ENCODE assay signal across 9 mouse cellular contexts in the genomic region with DNA sequence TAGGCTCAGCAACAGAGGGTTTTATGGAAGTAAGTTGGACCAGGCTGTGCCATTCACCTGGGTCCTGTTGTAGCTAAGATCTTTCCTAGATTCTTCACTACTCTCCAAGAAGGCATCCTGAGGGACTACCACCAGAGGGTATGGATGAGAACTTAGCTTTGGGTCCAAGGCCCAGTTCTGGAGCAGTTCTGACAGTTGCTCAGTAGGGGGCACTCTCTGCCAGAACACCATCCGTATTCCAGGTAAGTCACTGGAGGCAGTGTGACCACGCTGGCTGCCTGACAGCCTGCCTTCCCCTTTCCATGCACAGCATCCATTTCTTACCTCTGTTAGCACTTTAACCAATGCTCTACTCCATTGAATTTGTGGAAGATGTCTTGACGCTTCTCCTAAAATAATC.
A peak's percentile ranks its signal among the peaks of the same experiment; 100 is the strongest.
DNase-seq lines count a peak whose midpoint lies in the region; ATAC-seq and TF ChIP-seq lines count a peak whose summit lies in the region.
"Had no signal": no experiment of that assay in that cellular context is flagged by ENCODE, and none has a peak within 500 bp of the region (broad histone marks: within the 10 kb centered on the region; RNA-seq: fewer than 3 reads in every experiment).

No protein-coding gene starts in this region.

- no peaks in the 10 kb centered on the region for H3K4me1 ChIP-seq in hindbrain, embryonic 10.5 days (replicated peaks)
- H3K4me1 ChIP-seq in hindbrain, embryonic 13.5 days (replicated peaks): no peaks in the 10 kb centered on the region
- no peaks in the 10 kb centered on the region for H3K4me1 ChIP-seq in forebrain, postnatal 0 days (ENCODE audit: insufficient read depth)
- H3K4me1 ChIP-seq in intestine, postnatal 0 days (replicated peaks; ENCODE audit: control insufficient read depth, insufficient read depth, low read length): no peaks in the 10 kb centered on the region
- H3K4me1 ChIP-seq in stomach, embryonic 16.5 days (ENCODE audit: control insufficient read depth, insufficient read depth, low read length): no peaks in the 10 kb centered on the region
- H3K4me1 ChIP-seq: megakaryocyte, embryonic 14.5 days had no signal

- no peak overlapping the region for H3K4me2 ChIP-seq in hindbrain, embryonic 13.5 days
- H3K4me2 ChIP-seq in forebrain, postnatal 0 days (ENCODE audit: low read depth): no peak overlapping the region
- no peak overlapping the region for H3K4me2 ChIP-seq in intestine, postnatal 0 days (replicated peaks; ENCODE audit: low read depth)
- H3K4me2 ChIP-seq in stomach, embryonic 16.5 days (ENCODE audit: low read depth, low read length): no peak overlapping the region

- no peak for ATAC-seq in hindbrain, embryonic 13.5 days (ENCODE audit: low FRiP score)
- ATAC-seq in forebrain, postnatal 0 days: peak; percentile 40; the same call in 1 of the 2 replicates
- ATAC-seq in intestine, postnatal 0 days: peak; percentile 66
- ATAC-seq in stomach, embryonic 16.5 days (ENCODE audit: insufficient read depth, low FRiP score): peak; percentile 44; the same call in 1 of the 2 replicates

- peak; percentile 73 for TF ChIP-seq CTCF in forebrain, postnatal 0 days (IDR thresholded peaks at IDR 0.05; ENCODE audit: low read depth)
- TF ChIP-seq CTCF in intestine, postnatal 0 days (IDR thresholded peaks at IDR 0.05; ENCODE audit: low read depth): peak; percentile 96

- no peak overlapping the region for H3K27ac ChIP-seq in hindbrain, embryonic 10.5 days
- H3K27ac ChIP-seq in hindbrain, embryonic 13.5 days: no peak overlapping the region
- H3K27ac ChIP-seq in forebrain, postnatal 0 days (ENCODE audit: low read depth, low read length): no peak overlapping the region
- no peak overlapping the region for H3K27ac ChIP-seq in intestine, postnatal 0 days (ENCODE audit: low read depth, low read length)
- H3K27ac ChIP-seq in stomach, embryonic 16.5 days (ENCODE audit: low read length): no peak overlapping the region

- no peaks in the 10 kb centered on the region for H3K36me3 ChIP-seq in hindbrain, embryonic 10.5 days
- H3K36me3 ChIP-seq in hindbrain, embryonic 13.5 days: no peaks in the 10 kb centered on the region
- H3K36me3 ChIP-seq in forebrain, postnatal 0 days (ENCODE audit: insufficient read depth): no peaks in the 10 kb centered on the region
- no peaks in the 10 kb centered on the region for H3K36me3 ChIP-seq in intestine, postnatal 0 days (ENCODE audit: control insufficient read depth, insufficient read depth)
- H3K36me3 ChIP-seq in stomach, embryonic 16.5 days (ENCODE audit: control insufficient read depth, insufficient read depth, low read length): no peaks in the 10 kb centered on the region

- H3K4me3 ChIP-seq in hindbrain, embryonic 10.5 days: no peak overlapping the region
- no peak overlapping the region for H3K4me3 ChIP-seq in hindbrain, embryonic 13.5 days
- no peak overlapping the region for H3K4me3 ChIP-seq in forebrain, postnatal 0 days (ENCODE audit: low read depth, low read length)
- H3K4me3 ChIP-seq in intestine, postnatal 0 days (ENCODE audit: low read depth, low read length): no peak overlapping the region
- no peak overlapping the region for H3K4me3 ChIP-seq in stomach, embryonic 16.5 days (replicated peaks; ENCODE audit: low read length)
- H3K4me3 ChIP-seq: megakaryocyte, embryonic 14.5 days had no signal

- H3K9ac ChIP-seq in hindbrain, embryonic 13.5 days: no peak overlapping the region
- no peak overlapping the region for H3K9ac ChIP-seq in forebrain, postnatal 0 days
- H3K9ac ChIP-seq in intestine, postnatal 0 days (ENCODE audit: low read depth, low read length): no peak overlapping the region
- H3K9ac ChIP-seq in stomach, embryonic 16.5 days (ENCODE audit: low read length): no peak overlapping the region

- WGBS in hindbrain, embryonic 10.5 days: 21% methylated on average over 3 of the region's 3 CpGs
- 22% methylated on average over 3 of the region's 3 CpGs for WGBS in hindbrain, embryonic 13.5 days
- 26% methylated on average over 3 of the region's 3 CpGs for WGBS in forebrain, postnatal 0 days
- 19% methylated on average over 3 of the region's 3 CpGs for WGBS in intestine, postnatal 0 days
- 27% methylated on average over 3 of the region's 3 CpGs for WGBS in stomach, embryonic 16.5 days

- DNase-seq in hindbrain, embryonic 10.5 days (ENCODE audit: low spot score): peak; percentile 60
- DNase-seq in c-Kit-positive CD71-positive TER-119-positive erythroid progenitor cells, embryonic 14.5 days (ENCODE audit: low spot score): peak; percentile 3
- peak; percentile 69 for DNase-seq in forebrain, postnatal 0 days
- DNase-seq in left cerebral cortex, postnatal 10 days (ENCODE audit: extremely low spot score in 1 of 2, low spot score in 2 of 2): peak; percentile 54
- peak; percentile 41 for DNase-seq in neural tube, embryonic 10.5 days (ENCODE audit: extremely low spot score, low spot score)

- no peaks in the 10 kb centered on the region for H3K27me3 ChIP-seq in hindbrain, embryonic 10.5 days (ENCODE audit: insufficient read depth, poor library complexity, severe bottlenecking)
- no peaks in the 10 kb centered on the region for H3K27me3 ChIP-seq in hindbrain, embryonic 13.5 days
- no peaks in the 10 kb centered on the region for H3K27me3 ChIP-seq in forebrain, postnatal 0 days (ENCODE audit: insufficient read depth, low read length)
- H3K27me3 ChIP-seq in intestine, postnatal 0 days (replicated peaks; ENCODE audit: control insufficient read depth, insufficient read depth, low read length): no peaks in the 10 kb centered on the region
- H3K27me3 ChIP-seq in stomach, embryonic 16.5 days (ENCODE audit: control insufficient read depth, insufficient read depth, low read length): no peaks in the 10 kb centered on the region

- no peaks in the 10 kb centered on the region for H3K9me3 ChIP-seq in hindbrain, embryonic 10.5 days
- no peaks in the 10 kb centered on the region for H3K9me3 ChIP-seq in hindbrain, embryonic 13.5 days
- H3K9me3 ChIP-seq in forebrain, postnatal 0 days (ENCODE audit: low read length): no peaks in the 10 kb centered on the region
- no peaks in the 10 kb centered on the region for H3K9me3 ChIP-seq in intestine, postnatal 0 days (ENCODE audit: control insufficient read depth)
- H3K9me3 ChIP-seq in stomach, embryonic 16.5 days (replicated peaks; ENCODE audit: control insufficient read depth, low read length): no peaks in the 10 kb centered on the region
- H3K9me3 ChIP-seq: megakaryocyte, embryonic 14.5 days had no signal

- intact Hi-C loops in left cerebral cortex, postnatal 10 days (cut with DNase I): no loop called here

Comparison
In these comparisons a context has a peak if more than half of its experiments do, and no peak if none do; other contexts are left out.
1. DNase-seq: peak in every context shown above with its lines; median percentile 69 in forebrain, postnatal 0 days; 60 in hindbrain, embryonic 10.5 days; 54 in left cerebral cortex, postnatal 10 days; 41 in neural tube, embryonic 10.5 days; 3 in c-Kit-positive CD71-positive TER-119-positive erythroid progenitor cells, embryonic 14.5 days.